Mouse (Mus musculus) E14TG2a.4 (cell line): ENCODE measurements around the gene Adk.

ENCODE experiments used
- CTCF ChIP-seq: conservative IDR thresholded peaks from 2 replicates; pipeline ENCODE4 v1.5.1; 2014; ENCODE audit warnings: low read length
- NANOG ChIP-seq: IDR thresholded peaks from 2 replicates; pipeline ENCODE4 v1.6.1; 2014; ENCODE audit warnings: borderline replicate concordance, low read length, mixed read lengths
- POU5F1 ChIP-seq: IDR thresholded peaks from 2 replicates; pipeline ENCODE4 v1.6.1; 2014; ENCODE audit warnings: low read length, borderline replicate concordance

GRCm38 (mm10) chr14:21481231-21481630 is 428.9 kb downstream of the Adk start, which contains the start of gene Kat6b:
- TF ChIP-seq CTCF (no peak), NANOG (no peak), POU5F1 (no peak)
